Mouse (Mus musculus): ENCODE data around the gene 3110021N24Rik. TPM values are rescaled to one million over a fixed set of nuclear protein-coding genes. Genes with fewer than 3 reads are reported as not detected.

3110021N24Rik gene
- polyA plus RNA-seq, 2 experiments = 0.01 TPM; not detected in 1

DNA sequence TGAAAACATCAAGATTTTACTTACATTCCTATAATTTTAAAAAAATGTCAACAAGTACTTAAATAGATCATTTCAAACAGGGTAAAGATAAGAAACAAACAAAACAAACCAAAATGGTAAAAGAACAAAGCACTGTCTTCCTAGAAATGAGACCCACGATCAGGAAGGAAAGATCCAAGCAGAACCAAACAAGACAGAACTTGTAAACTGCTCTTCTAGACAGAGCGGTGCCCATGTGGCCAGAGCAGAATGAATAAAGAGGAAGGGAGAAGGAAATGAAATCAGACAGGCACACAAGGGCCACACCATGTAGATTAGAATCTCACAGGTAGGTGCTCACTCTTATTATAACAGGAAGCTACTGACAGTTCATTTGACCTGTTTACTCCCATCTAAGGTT, 107.2 kb downstream of the 3110021N24Rik start:
- Histone ChIP-seq H3K9ac (replicated peaks) (no peak overlapping the region), H3K27me3 (ENCODE audit: control insufficient read depth, insufficient read depth, low read length) (no peaks in the 10 kb centered on the region), H3K4me2 (ENCODE audit: low read depth) (no peak overlapping the region), H3K36me3 (replicated peaks; ENCODE audit: control insufficient read depth, insufficient read depth, low read depth) (peaks cover 37% of the 10 kb centered on the region), H3K9me3 (ENCODE audit: control insufficient read depth, low read length) (no peaks in the 10 kb centered on the region), H3K27ac (no peak overlapping the region), H3K4me3 (ENCODE audit: insufficient read depth in 1 of 2, low read depth in 2 of 2, low read length in 2 of 2) (no peak overlapping the region), H3K4me1 (replicated peaks; ENCODE audit: control insufficient read depth in 2 of 2, insufficient read depth in 2 of 2, low read length in 1 of 2) (peaks cover under 1% of the 10 kb centered on the region in 2 experiments; a peak in 2 of 4 replicates)
- no peak for TF ChIP-seq EP300 (IDR thresholded peaks at IDR 0.05; ENCODE audit: low read depth)
- no peak for TF ChIP-seq CTCF (IDR thresholded peaks at IDR 0.05; ENCODE audit: low read depth)
- 69% methylated on average over 2 of the region's 2 CpGs for WGBS (ENCODE audit: insufficient replicate concordance)
- ATAC-seq (ENCODE audit: insufficient read depth) (no peak), DNase-seq (ENCODE audit: low read depth in 3 of 3, low spot score in 3 of 3) (no peak)

GRCm38 (mm10) chr4:108830698-108831097, 111.2 kb downstream of the 3110021N24Rik start:
- Histone ChIP-seq H3K4me2 (ENCODE audit: low read depth) (no peak overlapping the region), H3K27ac (no peak overlapping the region), H3K27me3 (ENCODE audit: control insufficient read depth, insufficient read depth, low read length) (no peaks in the 10 kb centered on the region), H3K9ac (replicated peaks) (no peak overlapping the region), H3K4me1 (replicated peaks; ENCODE audit: control insufficient read depth in 2 of 2, insufficient read depth in 2 of 2, low read length in 1 of 2) (peaks cover 7 to 14% of the 10 kb centered on the region in 2 experiments), H3K9me3 (ENCODE audit: control insufficient read depth, low read length) (no peaks in the 10 kb centered on the region), H3K4me3 (ENCODE audit: insufficient read depth in 1 of 2, low read depth in 2 of 2, low read length in 2 of 2) (no peak overlapping the region), H3K36me3 (replicated peaks; ENCODE audit: control insufficient read depth, insufficient read depth, low read depth) (peaks cover 12% of the 10 kb centered on the region)
- DNase-seq (ENCODE audit: low read depth in 3 of 3, low spot score in 3 of 3) = no peak
- ATAC-seq (ENCODE audit: insufficient read depth) = no peak
- WGBS (ENCODE audit: insufficient replicate concordance) = 77% methylated on average over 1 of the region's 1 CpGs
- TF ChIP-seq EP300 (IDR thresholded peaks at IDR 0.05; ENCODE audit: low read depth) (no peak), CTCF (IDR thresholded peaks at IDR 0.05; ENCODE audit: low read depth) (no peak)

Other genes starting within 250 kb of the 3110021N24Rik start
- gene Prpf38a, start 140.3 kb upstream of the 3110021N24Rik start, polyA plus RNA-seq (2012; rRNA removed) = 11.0 and 22.7 TPM in 2 replicates
- gene Prpf38a, start 140.3 kb upstream of the 3110021N24Rik start, polyA plus RNA-seq (2014; fragmentation: Nextera tagmentation; extraction: Ambion mirVana) = 41.8 and 45.1 TPM in 2 replicates
- 8.2 and 11.2 TPM in 2 replicates for gene Orc1, start 140.2 kb upstream of the 3110021N24Rik start, polyA plus RNA-seq (2012; rRNA removed)
- gene Orc1, start 140.2 kb upstream of the 3110021N24Rik start, polyA plus RNA-seq (2014; fragmentation: Nextera tagmentation; extraction: Ambion mirVana) = 19.5 and 21.6 TPM in 2 replicates
- 7.6 and 10.1 TPM in 2 replicates for gene Cc2d1b, start 99.7 kb upstream of the 3110021N24Rik start, polyA plus RNA-seq (2012; rRNA removed)
- gene Cc2d1b, start 99.7 kb upstream of the 3110021N24Rik start, polyA plus RNA-seq (2014; fragmentation: Nextera tagmentation; extraction: Ambion mirVana) = 7.2 and 8.8 TPM in 2 replicates
- gene Zfyve9, start 61.1 kb downstream of the 3110021N24Rik start, polyA plus RNA-seq (2012; rRNA removed) = 0.43 and 0.56 TPM in 2 replicates
- 0.32 and 0.43 TPM in 2 replicates for gene Zfyve9, start 61.1 kb downstream of the 3110021N24Rik start, polyA plus RNA-seq (2014; fragmentation: Nextera tagmentation; extraction: Ambion mirVana)
- 11.1 and 22.1 TPM in 2 replicates for gene Btf3l4, start 114.0 kb downstream of the 3110021N24Rik start, polyA plus RNA-seq (2012; rRNA removed)
- 47.6 and 49.4 TPM in 2 replicates for gene Btf3l4, start 114.0 kb downstream of the 3110021N24Rik start, polyA plus RNA-seq (2014; fragmentation: Nextera tagmentation; extraction: Ambion mirVana)
- 7.8 and 12.4 TPM in 2 replicates for gene Txndc12, start 115.0 kb downstream of the 3110021N24Rik start, polyA plus RNA-seq (2012; rRNA removed)
- 25.1 and 26.3 TPM in 2 replicates for gene Txndc12, start 115.0 kb downstream of the 3110021N24Rik start, polyA plus RNA-seq (2014; fragmentation: Nextera tagmentation; extraction: Ambion mirVana)
- gene Kti12, start 128.1 kb downstream of the 3110021N24Rik start, polyA plus RNA-seq (2012; rRNA removed) = 25.4 and 29.9 TPM in 2 replicates
- 38.0 and 41.0 TPM in 2 replicates for gene Kti12, start 128.1 kb downstream of the 3110021N24Rik start, polyA plus RNA-seq (2014; fragmentation: Nextera tagmentation; extraction: Ambion mirVana)
- 0.10 TPM in 1 of 2 replicates, not detected in the other for gene A730015C16Rik, start 129.0 kb downstream of the 3110021N24Rik start, polyA plus RNA-seq (2012; rRNA removed)
- gene A730015C16Rik, start 129.0 kb downstream of the 3110021N24Rik start, polyA plus RNA-seq (2014; fragmentation: Nextera tagmentation; extraction: Ambion mirVana) = 0.23 TPM in 1 of 2 replicates, not detected in the other
- gene Rab3b, start 159.4 kb downstream of the 3110021N24Rik start, polyA plus RNA-seq (2012; rRNA removed) = 0.98 and 1.3 TPM in 2 replicates
- gene Rab3b, start 159.4 kb downstream of the 3110021N24Rik start, polyA plus RNA-seq (2014; fragmentation: Nextera tagmentation; extraction: Ambion mirVana) = 1.2 and 2.2 TPM in 2 replicates

All from liver, embryonic 14.5 days (tissue).